Mouse (Mus musculus) forebrain, embryonic 13.5 days (tissue): Measurements from ENCODE around the gene Dars2. TPM values are rescaled to one million over a fixed set of nuclear protein-coding genes. Genes with fewer than 3 reads are reported as not detected.
A peak's percentile ranks its signal among the peaks of the same experiment; 100 is the strongest.
"Not testable (repeated sequence)": the region's sequence is repeated elsewhere in the genome, so short reads cannot be mapped to it uniquely, and the experiment has no call there.

Experiments used
- ATAC-seq: fragments of 200-750 bp; cut with Nextera tagmentation; 2 replicates; pipeline ENCODE4 v1.8.0; 2017
- H3K27ac ChIP-seq: fragments of 300-500 bp; sonication (generic); 2 replicates; pipeline ENCODE4 v1.5.1; 2015; ENCODE audit warnings: inconsistent platforms, mild to moderate bottlenecking, moderate library complexity
- H3K27me3 ChIP-seq: fragments of 300-500 bp; sonication (generic); 2 replicates; pipeline ENCODE4 v1.6.1; 2015; ENCODE audit warnings: mild to moderate bottlenecking, inconsistent platforms
- H3K36me3 ChIP-seq: fragments of 300-500 bp; sonication (generic); 2 replicates; pipeline ENCODE4 v1.6.1; 2015; ENCODE audit warnings: mild to moderate bottlenecking, inconsistent platforms; ENCODE audit not compliant: poor library complexity, severe bottlenecking
- H3K4me1 ChIP-seq: fragments of 300-500 bp; sonication (generic); 2 replicates; pipeline ENCODE4 v1.6.1; 2015; ENCODE audit warnings: inconsistent platforms
- H3K4me2 ChIP-seq: fragments of 300-500 bp; sonication (generic); 2 replicates; pipeline ENCODE4 v1.6.1; 2015; ENCODE audit warnings: inconsistent platforms, mild to moderate bottlenecking, moderate library complexity
- H3K4me3 ChIP-seq: fragments of 300-500 bp; sonication (generic); 2 replicates; pipeline ENCODE4 v1.5.1; 2015; ENCODE audit warnings: mild to moderate bottlenecking, inconsistent platforms
- H3K9ac ChIP-seq: fragments of 300-500 bp; sonication (generic); 2 replicates; pipeline ENCODE4 v1.6.1; 2015; ENCODE audit warnings: mild to moderate bottlenecking, inconsistent platforms
- H3K9me3 ChIP-seq: fragments of 300-500 bp; sonication (generic); replicated peaks from 2 replicates; pipeline ENCODE4 v1.6.1; 2016; ENCODE audit warnings: inconsistent platforms
- WGBS: fragments of 180-500 bp; shearing (Covaris S2); methylation state at CpG from one replicate; pipeline ENCODE4 v1.1.7; 2015; 5-methylcytosine and 5-hydroxymethylcytosine counted together
- polyA plus RNA-seq: library from polyadenylated mRNA; unstranded; fragments of >200 nt; fragmentation: Nextera tagmentation; extraction: Ambion mirVana; gene quantifications from 2 replicates; pipeline ENCODE4 v1.2.1, GENCODE M21; 2015

Dars2 gene
- polyA plus RNA-seq, 1 experiment from 2014 or later, result 36.8 TPM

GRCm38 (mm10) chr1:161033856-161034434, 36.5 kb downstream of the Dars2 start:
- peak overlapping the region; percentile 74 for H3K4me2 ChIP-seq
- WGBS, result 2% methylated on average over 21 of the region's 21 CpGs
- peaks cover 57% of the 10 kb centered on the region for H3K36me3 ChIP-seq
- ATAC-seq, result no peak
- H3K4me3 ChIP-seq, result peak overlapping the region; percentile 86
- H3K27ac ChIP-seq, result peak overlapping the region; percentile 85
- no peaks in the 10 kb centered on the region for H3K9me3 ChIP-seq
- H3K9ac ChIP-seq, result peak overlapping the region; percentile 98
- no peaks in the 10 kb centered on the region for H3K27me3 ChIP-seq
- peaks cover 38% of the 10 kb centered on the region for H3K4me1 ChIP-seq

GRCm38 (mm10) chr1:161032345-161032744, 38.1 kb downstream of the Dars2 start:
- H3K27ac ChIP-seq, result no peak overlapping the region
- no peaks in the 10 kb centered on the region for H3K27me3 ChIP-seq
- no peaks in the 10 kb centered on the region for H3K9me3 ChIP-seq
- 93% methylated on average over 7 of the region's 7 CpGs for WGBS
- no peak overlapping the region for H3K9ac ChIP-seq
- H3K36me3 ChIP-seq, result peaks cover 46% of the 10 kb centered on the region
- H3K4me2 ChIP-seq, result no peak overlapping the region
- ATAC-seq, result no peak
- no peak overlapping the region for H3K4me3 ChIP-seq
- peaks cover 24% of the 10 kb centered on the region for H3K4me1 ChIP-seq

GRCm38 (mm10) chr1:161031881-161032280, 38.6 kb downstream of the Dars2 start:
- H3K9me3 ChIP-seq, result no peaks in the 10 kb centered on the region
- WGBS, result 94% methylated on average over 9 of the region's 9 CpGs
- ATAC-seq, result no peak
- H3K4me3 ChIP-seq, result no peak overlapping the region
- H3K27me3 ChIP-seq, result no peaks in the 10 kb centered on the region
- H3K4me1 ChIP-seq, result peaks cover 20% of the 10 kb centered on the region
- H3K27ac ChIP-seq, result no peak overlapping the region
- H3K9ac ChIP-seq, result no peak overlapping the region
- H3K36me3 ChIP-seq, result peaks cover 48% of the 10 kb centered on the region
- no peak overlapping the region for H3K4me2 ChIP-seq

GRCm38 (mm10) chr1:161030058-161030457, 40.4 kb downstream of the Dars2 start:
- no peak for ATAC-seq
- Histone ChIP-seq H3K9me3 (no peaks in the 10 kb centered on the region), H3K36me3 (peaks cover 49% of the 10 kb centered on the region), H3K4me2 (no peak overlapping the region), H3K4me1 (peaks cover 13% of the 10 kb centered on the region), H3K27me3 (no peaks in the 10 kb centered on the region), H3K27ac (no peak overlapping the region), H3K4me3 (no peak overlapping the region), H3K9ac (no peak overlapping the region)
- WGBS, result 94% methylated on average over 3 of the region's 3 CpGs

GRCm38 (mm10) chr1:161028427-161028826, 42.0 kb downstream of the Dars2 start:
- not testable (repeated sequence) for H3K9me3 ChIP-seq, H3K4me2 ChIP-seq, H3K27ac ChIP-seq, ATAC-seq, H3K4me1 ChIP-seq, H3K27me3 ChIP-seq, H3K9ac ChIP-seq, H3K4me3 ChIP-seq
- H3K36me3 ChIP-seq, result peaks cover 56% of the 10 kb centered on the region
- 97% methylated on average over 1 of the region's 1 CpGs for WGBS

GRCm38 (mm10) chr1:161027196-161027595, 43.3 kb downstream of the Dars2 start:
- 90% methylated on average over 2 of the region's 2 CpGs for WGBS

GRCm38 (mm10) chr1:161025410-161026210, 44.8 kb downstream of the Dars2 start:
- H3K4me2 ChIP-seq, result no peak overlapping the region
- ATAC-seq, result no peak
- WGBS, result 93% methylated on average over 5 of the region's 5 CpGs
- H3K9ac ChIP-seq, result no peak overlapping the region
- H3K27ac ChIP-seq, result no peak overlapping the region
- H3K4me3 ChIP-seq, result no peak overlapping the region
- H3K27me3 ChIP-seq, result no peaks in the 10 kb centered on the region
- H3K36me3 ChIP-seq, result peaks cover 52% of the 10 kb centered on the region
- no peaks in the 10 kb centered on the region for H3K9me3 ChIP-seq
- H3K4me1 ChIP-seq, result no peaks in the 10 kb centered on the region

More at GRCm38 (mm10) chr1:161027196-161027595, 43.3 kb downstream of the Dars2 start:
- H3K4me3 ChIP-seq, result no peak overlapping the region
- H3K9ac ChIP-seq, result no peak overlapping the region
- H3K36me3 ChIP-seq, result peaks cover 54% of the 10 kb centered on the region
- no peaks in the 10 kb centered on the region for H3K9me3 ChIP-seq
- H3K27me3 ChIP-seq, result no peaks in the 10 kb centered on the region
- no peak overlapping the region for H3K4me2 ChIP-seq
- H3K4me1 ChIP-seq, result no peaks in the 10 kb centered on the region
- ATAC-seq, result no peak
- no peak overlapping the region for H3K27ac ChIP-seq

- peaks cover 53% of the 10 kb centered on the region for H3K36me3 ChIP-seq
- 97% methylated on average over 14 of the region's 14 CpGs for WGBS
- H3K4me3 ChIP-seq, result no peak overlapping the region
- H3K4me1 ChIP-seq, result no peaks in the 10 kb centered on the region
- no peak overlapping the region for H3K9ac ChIP-seq
- no peak overlapping the region for H3K27ac ChIP-seq
- H3K4me2 ChIP-seq, result no peak overlapping the region
- no peaks in the 10 kb centered on the region for H3K9me3 ChIP-seq
- H3K27me3 ChIP-seq, result no peaks in the 10 kb centered on the region
- ATAC-seq, result no peak
These were observed 50.4 kb downstream of the Dars2 start for GRCm38 (mm10) chr1:161020051-161020450.

- no peak for ATAC-seq
- WGBS, result 84% methylated on average over 2 of the region's 2 CpGs
- Histone ChIP-seq H3K36me3 (peaks cover 54% of the 10 kb centered on the region), H3K27ac (no peak overlapping the region), H3K4me3 (no peak overlapping the region), H3K27me3 (no peaks in the 10 kb centered on the region), H3K4me2 (no peak overlapping the region), H3K4me1 (no peaks in the 10 kb centered on the region), H3K9ac (no peak overlapping the region), H3K9me3 (no peaks in the 10 kb centered on the region)
These were observed 54.1 kb downstream of the Dars2 start for GRCm38 (mm10) chr1:161016378-161016777.

GRCm38 (mm10) chr1:161010436-161010835, 60.0 kb downstream of the Dars2 start:
- Histone ChIP-seq H3K9me3 (no peaks in the 10 kb centered on the region), H3K27ac (no peak overlapping the region), H3K36me3 (peaks cover 24% of the 10 kb centered on the region), H3K4me3 (no peak overlapping the region), H3K9ac (no peak overlapping the region), H3K4me2 (no peak overlapping the region), H3K4me1 (no peaks in the 10 kb centered on the region), H3K27me3 (no peaks in the 10 kb centered on the region)
- 89% methylated on average over 4 of the region's 4 CpGs for WGBS
- ATAC-seq, result no peak

GRCm38 (mm10) chr1:161008038-161008437, 62.4 kb downstream of the Dars2 start:
- ATAC-seq, result no peak
- no peaks in the 10 kb centered on the region for H3K4me1 ChIP-seq
- H3K27me3 ChIP-seq, result no peaks in the 10 kb centered on the region
- H3K4me2 ChIP-seq, result no peak overlapping the region
- H3K27ac ChIP-seq, result no peak overlapping the region
- H3K9me3 ChIP-seq, result no peaks in the 10 kb centered on the region
- no peak overlapping the region for H3K9ac ChIP-seq
- 90% methylated on average over 2 of the region's 2 CpGs for WGBS
- H3K4me3 ChIP-seq, result no peak overlapping the region
- peaks cover 22% of the 10 kb centered on the region for H3K36me3 ChIP-seq

GRCm38 (mm10) chr1:161006471-161006870, 64.0 kb downstream of the Dars2 start:
- Histone ChIP-seq H3K4me3 (no peak overlapping the region), H3K4me2 (no peak overlapping the region), H3K36me3 (peaks cover 9% of the 10 kb centered on the region), H3K27ac (no peak overlapping the region), H3K9ac (no peak overlapping the region), H3K27me3 (no peaks in the 10 kb centered on the region), H3K4me1 (no peaks in the 10 kb centered on the region), H3K9me3 (no peaks in the 10 kb centered on the region)
- ATAC-seq, result no peak
- WGBS, result 78% methylated on average over 5 of the region's 5 CpGs
